Mouse (Mus musculus): ENCODE measurements around the gene Gpr107.

- TF ChIP-seq CTCF (IDR thresholded peaks at IDR 0.05; ENCODE audit: extremely low read depth, insufficient read depth, low read length) (peak; percentile 86), POLR2A (IDR thresholded peaks at IDR 0.05; ENCODE audit: extremely low read depth, insufficient read depth, low read length) (no peak)
Observed at GRCm38 (mm10) chr2:31194356-31195021, 42.4 kb downstream of the Gpr107 start.

Measured in cortical plate, adult 2 months (tissue).